Mouse (Mus musculus): ENCODE data around the gene Map3k1. TPM values are rescaled to one million over a fixed set of nuclear protein-coding genes. Genes with fewer than 3 reads are reported as not detected.

Map3k1 gene
- total RNA-seq, 2 experiments from 2014 or later, result 9.4 to 11.2 TPM

GRCm38 (mm10) chr13:111807596-111808386, 1.0 kb downstream of the Map3k1 start:
- peak overlapping the region; percentile 86 for H3K27ac ChIP-seq
- DNase-seq (ENCODE audit: low spot score in 2 of 2), result no peak
- H3K4me3 ChIP-seq, result peak overlapping the region; percentile 77
- TF ChIP-seq CTCF (conservative IDR thresholded peaks at IDR 0.05), result no peak

- 0 out of 2 replicates have a peak, but pooled peaks have one; percentile 13 for TF ChIP-seq CTCF (conservative IDR thresholded peaks at IDR 0.05)
- Histone ChIP-seq H3K27ac (peak overlapping the region; percentile 86), H3K4me3 (peak overlapping the region; percentile 77)
- DNase-seq (ENCODE audit: low spot score in 2 of 2), result no peak
Observed at GRCm38 (mm10) chr13:111807105-111807595, 1.6 kb downstream of the Map3k1 start.

DNA sequence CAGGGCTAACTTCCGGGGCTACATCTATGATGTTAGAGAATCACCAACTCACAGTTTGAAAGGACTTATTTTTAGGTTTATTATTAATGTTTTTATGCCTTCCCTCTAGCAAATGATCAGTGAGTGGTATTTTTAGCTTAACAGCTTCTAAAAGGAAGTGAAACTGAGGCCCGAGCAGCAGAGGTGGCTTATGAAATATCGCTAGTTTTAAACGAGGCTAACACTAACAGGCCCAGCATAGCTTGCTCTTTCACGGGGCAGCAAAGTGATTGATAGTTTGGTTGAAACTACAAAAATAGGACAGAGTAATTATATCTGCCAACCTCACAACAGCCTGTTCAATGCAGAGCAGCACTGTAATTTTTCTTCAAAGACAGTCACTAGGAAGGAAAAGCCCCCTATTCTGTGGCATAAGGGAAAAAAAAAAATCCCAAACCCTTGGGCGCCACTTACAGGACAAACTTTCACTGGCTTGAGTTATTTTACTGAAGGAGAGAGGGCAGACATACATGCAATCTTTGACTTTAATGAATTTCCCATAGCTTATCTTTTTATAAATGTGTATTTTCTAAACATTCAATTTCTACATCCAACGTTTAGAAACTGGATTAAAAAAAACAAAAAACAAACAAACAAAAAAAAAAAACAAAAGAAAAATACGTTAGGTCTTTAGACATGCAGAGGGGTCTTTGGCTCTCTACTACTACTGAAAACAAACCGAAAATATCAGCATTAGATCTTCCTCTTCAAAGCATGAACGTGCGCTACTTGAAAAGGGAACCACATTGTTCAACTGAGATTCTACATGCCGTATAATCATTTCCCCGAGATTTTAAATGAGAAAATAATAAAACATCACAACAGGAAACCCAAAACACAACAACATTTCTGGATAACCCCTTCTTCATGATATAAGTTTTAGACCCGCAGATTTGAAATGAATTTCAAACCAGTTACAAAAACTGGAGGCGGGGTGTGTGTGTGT, 2.8 kb downstream of the Map3k1 start:
- no peak for DNase-seq (ENCODE audit: low spot score in 2 of 2)
- Histone ChIP-seq H3K4me3 (peak overlapping the region; percentile 14), H3K27ac (peak overlapping the region; percentile 55)

DNA sequence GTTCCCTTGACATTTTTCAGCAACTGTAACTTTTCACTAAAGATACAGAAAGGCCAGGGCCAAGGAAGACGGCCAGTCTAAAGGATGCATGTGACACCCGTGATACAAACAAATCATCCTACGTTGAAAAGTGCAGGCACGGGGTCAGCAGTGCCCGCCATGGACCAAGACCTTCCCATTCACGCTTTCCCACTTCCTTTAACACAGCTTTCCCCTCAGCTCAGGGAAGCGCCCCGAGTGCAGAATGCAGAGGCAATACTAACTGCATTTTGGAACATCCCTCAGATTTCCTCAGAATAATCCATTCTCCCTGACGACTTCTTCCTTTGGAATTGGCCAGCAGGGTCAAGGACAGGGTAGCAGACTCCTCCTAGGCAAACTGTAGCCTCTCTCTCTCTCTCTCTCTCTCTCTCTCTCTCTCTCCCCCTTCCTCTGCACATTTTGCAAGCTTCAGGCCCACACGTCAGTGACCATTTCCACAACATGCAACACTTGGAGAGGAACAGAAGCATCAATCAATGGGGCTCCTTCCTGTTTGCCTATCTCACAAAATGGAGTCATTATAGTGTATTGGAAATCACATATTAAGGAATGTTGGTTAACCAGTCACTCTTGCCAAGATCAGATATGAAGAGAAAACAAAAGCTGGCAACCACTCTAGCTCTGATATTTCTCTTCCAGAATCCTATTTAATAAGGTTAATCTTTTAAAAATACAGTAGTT, 3.7 kb downstream of the Map3k1 start:
- DNase-seq (ENCODE audit: low spot score in 2 of 2), result no peak
- peak overlapping the region; percentile 55; the same call in 1 of the 2 replicates for H3K27ac ChIP-seq
- no peak overlapping the region for H3K4me3 ChIP-seq
- no peak for TF ChIP-seq CTCF (conservative IDR thresholded peaks at IDR 0.05)

More for the DNA sequence above, 2.8 kb downstream of the Map3k1 start:
- TF ChIP-seq CTCF (conservative IDR thresholded peaks at IDR 0.05), result peak; percentile 67

- TF ChIP-seq CTCF (conservative IDR thresholded peaks at IDR 0.05), result no peak
- Histone ChIP-seq H3K4me3 (no peak overlapping the region), H3K27ac (no peak overlapping the region)
- DNase-seq (ENCODE audit: low spot score in 2 of 2), result no peak
Observed at GRCm38 (mm10) chr13:111804189-111804588, 4.6 kb downstream of the Map3k1 start.

GRCm38 (mm10) chr13:111803506-111803905, 5.3 kb downstream of the Map3k1 start:
- DNase-seq (ENCODE audit: low spot score in 2 of 2), result no peak
- Histone ChIP-seq H3K4me3 (no peak overlapping the region; the same call in 1 of the 2 replicates), H3K27ac (no peak overlapping the region)
- TF ChIP-seq CTCF (conservative IDR thresholded peaks at IDR 0.05), result no peak

DNA sequence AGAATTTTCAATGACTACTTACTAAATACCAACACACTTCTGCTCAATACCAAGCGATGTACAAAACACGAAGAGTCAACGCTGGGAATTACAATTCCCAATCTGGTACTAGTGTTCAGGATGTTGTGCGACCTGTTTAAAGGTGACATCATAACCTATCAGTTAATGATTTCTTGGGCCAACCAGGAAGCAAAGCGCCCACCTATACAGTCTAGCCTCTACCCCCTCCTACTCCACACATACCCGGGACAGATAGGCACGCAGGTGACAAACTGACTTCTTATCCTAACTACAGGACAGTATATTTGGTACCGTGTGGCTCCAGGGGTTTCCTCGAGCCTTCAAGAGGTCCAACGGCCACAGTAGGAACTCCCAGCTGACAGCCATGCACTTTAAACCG, 5.9 kb downstream of the Map3k1 start:
- no peak for TF ChIP-seq CTCF (conservative IDR thresholded peaks at IDR 0.05)
- DNase-seq (ENCODE audit: low spot score in 2 of 2), result no peak
- Histone ChIP-seq H3K4me3 (no peak overlapping the region), H3K27ac (no peak overlapping the region)

DNA sequence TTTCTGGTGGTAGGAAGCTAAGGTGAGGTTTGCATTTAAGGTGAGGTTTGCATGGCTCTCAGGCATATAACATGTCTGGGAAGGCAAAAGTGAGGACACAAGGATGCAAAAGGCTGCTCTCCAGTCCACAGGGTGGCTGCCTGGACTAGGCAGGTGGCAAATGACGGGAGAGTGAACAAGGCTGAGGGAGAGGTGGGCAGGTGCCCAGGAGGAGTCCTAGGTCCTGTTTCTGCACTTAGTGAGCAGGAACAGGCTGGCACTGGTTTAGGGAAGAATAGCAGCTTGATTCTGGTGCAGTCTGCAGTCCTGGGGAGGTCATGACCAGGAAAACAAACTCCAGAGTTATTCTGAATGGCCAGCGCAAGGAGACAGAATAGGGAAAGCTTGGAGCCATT, 6.5 kb downstream of the Map3k1 start:
- Histone ChIP-seq H3K4me3 (no peak overlapping the region), H3K27ac (no peak overlapping the region)
- no peak for DNase-seq (ENCODE audit: low spot score in 2 of 2)
- TF ChIP-seq CTCF (conservative IDR thresholded peaks at IDR 0.05), result no peak

DNA sequence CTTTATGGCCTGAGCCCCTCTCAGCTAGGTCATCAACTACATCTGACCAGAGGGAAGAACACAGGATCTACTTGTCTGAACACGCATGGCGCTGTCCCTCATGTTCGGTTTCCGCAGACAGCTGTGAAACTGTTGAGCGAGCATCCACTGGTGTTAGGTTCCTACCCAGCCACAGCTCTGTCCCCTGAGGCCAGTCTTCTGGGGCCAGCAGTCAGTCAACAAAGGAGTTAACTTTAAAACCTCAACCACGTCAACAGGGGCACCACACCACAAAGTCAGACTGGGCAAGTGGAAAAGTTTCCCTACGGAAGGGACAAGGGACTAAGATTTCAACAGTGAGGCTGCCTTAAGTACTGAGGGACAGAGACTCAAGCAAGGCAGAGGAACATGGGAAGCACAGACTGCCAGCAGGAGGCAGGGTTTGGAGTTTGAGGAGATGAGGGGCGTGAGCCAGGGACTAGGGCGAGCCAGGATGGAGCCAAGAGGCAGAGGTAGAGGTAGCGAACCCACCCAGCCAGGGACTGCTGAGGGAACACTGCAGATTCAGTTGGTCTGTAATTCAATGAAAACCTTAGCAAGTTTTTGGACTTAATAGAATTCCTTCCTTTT, 7.0 kb downstream of the Map3k1 start:
- Histone ChIP-seq H3K27ac (peak overlapping the region; percentile 14; the same call in 1 of the 2 replicates), H3K4me3 (no peak overlapping the region)
- TF ChIP-seq CTCF (conservative IDR thresholded peaks at IDR 0.05), result peak; percentile 51
- DNase-seq (ENCODE audit: low spot score in 2 of 2), result no peak

DNA sequence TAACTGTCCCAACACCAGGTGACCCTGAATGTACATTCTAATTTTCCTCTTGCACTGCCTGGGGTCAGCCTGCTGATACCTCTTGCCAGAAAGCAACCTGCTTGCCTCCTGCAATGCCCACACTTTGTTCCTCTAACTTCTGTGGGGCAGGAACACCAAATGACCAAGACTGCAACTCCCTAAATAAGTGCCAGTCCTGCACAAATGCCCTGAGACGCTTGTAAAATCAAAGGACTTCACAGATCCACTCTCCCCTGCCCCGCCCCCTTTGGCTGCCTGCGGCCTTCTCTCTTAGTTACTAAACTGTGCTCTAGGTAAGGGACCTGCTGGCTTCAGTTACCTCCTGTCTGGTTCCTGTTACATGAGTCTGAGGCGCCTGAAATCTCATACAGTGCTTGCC, 7.9 kb downstream of the Map3k1 start:
- H3K4me3 ChIP-seq, result no peak overlapping the region
- DNase-seq (ENCODE audit: low spot score in 2 of 2), result no peak
- no peak overlapping the region for H3K27ac ChIP-seq
- TF ChIP-seq CTCF (conservative IDR thresholded peaks at IDR 0.05), result no peak

DNA sequence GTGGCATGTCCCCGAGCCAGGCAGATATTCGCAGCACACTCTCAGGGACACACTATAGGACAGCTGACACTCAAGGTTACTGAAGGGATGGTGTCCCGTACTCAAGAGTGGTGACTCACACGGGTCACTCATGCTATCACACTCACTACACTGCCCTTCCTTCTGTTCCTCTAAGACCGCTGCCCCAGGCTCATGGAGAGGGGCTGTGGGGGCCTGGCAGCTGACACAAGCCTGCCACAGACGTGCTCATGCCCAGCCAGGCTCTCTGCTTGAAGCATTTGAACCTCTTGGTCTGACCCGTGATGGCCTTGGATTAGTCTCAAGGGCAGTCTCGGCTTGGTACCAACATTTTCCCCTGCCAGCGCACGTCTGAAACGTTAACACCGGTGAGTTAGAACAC, 10.7 kb downstream of the Map3k1 start:
- no peak for DNase-seq (ENCODE audit: low spot score in 2 of 2)
- H3K27ac ChIP-seq, result peak overlapping the region; percentile 39; the same call in 1 of the 2 replicates
- no peak overlapping the region for H3K4me3 ChIP-seq
- no peak for TF ChIP-seq CTCF (conservative IDR thresholded peaks at IDR 0.05)

GRCm38 (mm10) chr13:111797021-111797420, 11.8 kb downstream of the Map3k1 start:
- peak overlapping the region; percentile 43; the same call in 1 of the 2 replicates for H3K27ac ChIP-seq
- DNase-seq (ENCODE audit: low spot score in 2 of 2), result no peak
- no peak for TF ChIP-seq CTCF (conservative IDR thresholded peaks at IDR 0.05)
- no peak overlapping the region; the same call in 1 of the 2 replicates for H3K4me3 ChIP-seq
